Mouse (Mus musculus): ENCODE data around the gene Rai14.
"Not testable (repeated sequence)": the region's sequence is repeated elsewhere in the genome, so short reads cannot be mapped to it uniquely, and the experiment has no call there.

Rai14 gene

DNA sequence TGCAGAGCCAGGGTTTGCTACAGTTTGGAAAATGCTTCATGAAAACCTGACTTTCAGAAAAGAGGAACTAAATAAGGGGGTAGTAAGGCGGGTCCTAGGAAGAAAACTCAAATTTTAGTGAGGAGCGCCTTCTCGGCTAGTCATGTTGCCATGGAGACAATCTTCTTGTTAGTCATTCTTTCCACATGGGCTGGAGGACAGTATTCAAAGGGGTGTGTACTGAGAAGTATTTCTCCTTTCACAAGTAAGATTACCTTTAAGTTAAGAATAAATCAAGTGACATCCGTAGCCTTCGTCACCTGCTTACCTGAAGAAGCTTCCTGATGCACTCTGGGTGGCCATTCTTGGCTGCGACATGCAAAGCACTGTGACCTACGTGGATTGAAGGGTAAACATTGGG lies 115.0 kb downstream of the Rai14 start:
- DNase-seq: no peak

DNA sequence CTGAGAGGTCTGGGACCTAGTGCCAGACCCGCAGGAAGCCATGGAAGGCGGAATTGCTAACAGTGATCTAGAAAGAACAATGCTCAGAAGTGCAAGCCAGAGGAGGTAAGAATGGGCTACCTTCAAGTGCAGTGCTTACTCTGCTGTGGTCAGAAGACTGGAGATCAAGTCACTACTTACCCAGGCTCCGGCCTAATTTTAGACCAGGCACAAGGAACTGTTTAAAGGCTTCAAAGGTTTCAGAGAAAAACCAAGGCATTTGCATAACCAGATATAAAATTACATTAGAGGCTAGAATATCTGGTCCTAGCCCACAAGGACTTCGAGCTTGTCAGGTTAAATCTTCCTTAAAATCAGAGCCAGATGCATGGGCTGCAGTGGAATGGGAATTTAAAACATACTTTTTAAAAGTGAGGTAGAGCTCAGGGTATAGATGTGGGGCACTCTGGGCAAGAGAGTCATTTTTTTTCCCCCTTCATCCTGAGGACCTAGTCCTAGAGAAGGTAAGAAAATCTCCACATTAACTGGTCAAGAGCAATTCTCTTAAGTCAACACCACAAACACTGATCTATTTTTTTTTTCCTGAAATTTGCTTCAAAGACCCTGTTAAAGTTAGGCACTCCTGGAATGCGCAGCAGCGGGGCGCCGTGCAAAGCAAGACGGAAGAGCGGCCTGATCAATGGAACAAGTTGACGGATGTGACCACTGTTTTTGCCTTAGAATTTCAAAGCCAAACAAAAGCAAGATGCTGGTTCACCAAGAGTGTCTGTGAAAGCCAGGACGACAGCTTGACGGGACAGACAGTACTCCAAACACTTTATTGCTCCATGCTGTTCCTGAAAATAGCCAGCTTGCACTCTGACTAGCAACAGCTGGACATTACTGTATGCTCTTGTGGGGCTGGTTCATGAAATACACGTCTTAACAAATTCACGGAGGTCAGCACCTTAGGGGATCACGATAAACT lies 115.9 kb downstream of the Rai14 start:
- DNase-seq: peak; percentile 52 to 63

DNA sequence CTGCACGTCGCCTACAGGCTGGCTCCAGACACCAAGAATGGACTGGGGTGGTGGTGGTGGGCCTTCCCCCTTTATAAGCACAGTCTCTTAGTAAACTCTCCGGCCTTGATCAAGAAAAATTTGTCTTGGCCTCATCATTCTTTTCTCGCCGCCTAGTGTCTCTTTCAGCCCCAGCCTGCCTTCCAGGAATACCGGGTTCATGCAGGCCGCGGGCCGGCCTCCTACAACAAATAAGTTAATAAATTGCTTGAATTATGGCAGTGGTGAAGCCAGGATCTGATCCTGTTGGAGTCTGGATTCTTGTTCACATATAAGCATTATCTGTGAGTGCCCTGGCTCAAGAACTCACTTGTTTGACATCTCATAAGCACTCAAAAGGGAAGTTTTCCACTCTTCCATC lies 117.6 kb downstream of the Rai14 start:
- peak in 1 of 2 experiments; percentile 33 for DNase-seq

DNA sequence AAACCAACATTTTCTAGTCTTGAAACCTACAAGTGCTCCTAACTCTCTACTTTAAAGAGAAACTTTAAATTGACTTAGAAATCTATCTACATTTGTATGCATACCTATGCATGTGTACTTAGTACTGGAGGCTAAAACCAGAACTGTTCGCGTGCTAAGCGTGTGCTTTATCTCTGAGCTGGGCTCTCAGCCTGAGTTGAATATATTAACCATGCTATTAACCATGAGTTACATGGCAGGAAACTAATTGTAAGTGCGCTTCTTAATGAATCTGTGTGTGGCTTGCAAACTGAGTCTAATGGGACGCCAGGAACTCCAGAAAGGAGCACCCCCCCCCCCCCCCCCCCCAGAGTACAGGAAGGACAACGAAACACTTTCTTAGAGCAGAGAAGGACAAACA lies 119.0 kb downstream of the Rai14 start:
- no peak for DNase-seq

DNA sequence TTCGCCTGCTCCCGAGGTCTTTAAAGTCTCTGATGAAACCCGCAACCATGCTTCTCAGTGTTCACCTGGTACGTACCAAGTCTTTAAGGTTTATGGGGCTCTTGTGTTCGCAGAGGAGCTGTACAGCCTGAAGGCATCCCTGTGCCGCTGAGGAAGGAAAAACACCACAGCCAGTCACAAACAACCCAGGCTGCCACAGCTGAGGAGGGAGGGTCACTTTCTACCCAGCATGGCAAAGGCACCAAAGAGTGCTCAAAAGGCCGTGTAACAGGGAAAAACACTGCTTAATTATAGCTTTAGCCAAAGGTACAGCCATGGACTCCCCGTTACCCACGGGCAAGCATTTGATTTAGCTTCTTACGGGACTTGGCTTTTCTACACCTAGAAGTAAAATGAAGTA lies 119.5 kb downstream of the Rai14 start:
- no peak for DNase-seq

DNA sequence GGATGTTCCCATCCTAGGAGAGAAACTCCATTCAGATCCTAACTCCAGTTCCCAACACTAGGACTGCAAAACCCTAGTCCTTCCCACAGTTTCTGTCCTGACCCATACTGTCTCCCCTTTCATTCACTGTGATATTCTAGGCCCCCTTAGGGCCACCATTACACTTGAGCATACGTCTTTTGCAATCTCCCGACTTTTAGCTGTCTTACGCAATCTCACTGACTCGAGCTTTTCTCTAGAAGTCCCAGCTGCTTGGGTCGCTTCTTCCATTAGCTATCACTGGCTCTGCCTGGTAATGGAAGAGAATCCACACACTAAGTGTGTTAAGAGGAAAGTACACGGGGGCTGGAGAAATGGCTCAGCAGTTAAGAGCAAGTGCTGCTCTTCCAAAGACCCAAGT lies 121.3 kb downstream of the Rai14 start:
- no peak for DNase-seq

DNA sequence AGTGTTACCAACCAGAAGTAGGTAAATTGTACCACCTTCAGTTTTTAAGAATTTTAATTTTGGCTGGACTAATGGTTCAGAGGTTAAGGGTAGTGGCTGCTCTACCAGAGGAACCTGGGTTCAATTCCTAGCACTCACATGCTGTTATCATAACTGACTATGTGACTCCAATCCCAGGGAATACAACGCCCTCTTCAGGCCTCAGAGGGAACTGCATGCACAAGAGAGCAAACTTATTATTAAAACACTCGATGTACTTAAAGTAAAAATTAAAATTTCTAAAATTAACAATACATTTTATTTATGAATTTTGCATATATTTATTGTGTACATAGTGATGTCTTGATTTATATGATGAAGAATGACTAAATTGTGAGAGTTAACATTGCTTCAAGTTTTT lies 127.9 kb downstream of the Rai14 start:
- DNase-seq: no peak

DNA sequence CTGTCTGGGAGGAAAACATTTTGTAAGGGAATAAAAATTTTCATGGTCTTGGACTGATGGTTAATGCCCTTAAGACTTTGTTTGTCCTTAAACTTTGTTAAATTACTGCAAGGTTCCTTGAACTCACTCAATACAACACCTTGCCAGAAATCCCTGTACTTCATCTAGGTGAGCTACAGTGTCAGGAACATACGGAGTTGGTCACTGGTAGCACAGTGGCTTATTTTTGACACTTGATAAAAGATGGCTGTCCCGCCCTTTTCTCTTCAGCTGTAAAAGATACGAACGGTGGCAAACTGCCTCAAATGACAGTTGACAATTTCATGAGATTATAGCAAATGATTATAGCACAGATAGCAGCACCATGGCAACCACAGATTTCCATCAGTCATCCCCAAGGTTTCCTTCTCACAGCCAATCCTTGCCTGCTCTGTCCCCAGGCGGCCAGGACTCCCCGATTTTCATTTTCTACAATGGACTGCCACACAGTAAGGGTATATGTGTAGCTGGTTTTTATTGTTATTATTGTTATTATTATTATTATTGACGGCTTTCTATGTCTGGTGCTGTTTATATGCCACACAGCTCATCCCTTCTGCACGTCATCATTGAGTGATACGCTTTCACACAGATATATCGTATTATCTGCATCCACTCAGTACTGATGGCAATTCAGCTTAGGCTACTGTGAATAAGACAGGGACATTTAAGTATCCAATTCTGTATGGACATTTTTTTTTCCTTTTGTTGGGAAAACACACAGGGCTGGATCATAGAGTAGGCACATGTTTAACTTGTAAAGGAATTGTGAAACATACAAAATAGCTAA lies 129.9 kb downstream of the Rai14 start:
- DNase-seq: no peak

DNA sequence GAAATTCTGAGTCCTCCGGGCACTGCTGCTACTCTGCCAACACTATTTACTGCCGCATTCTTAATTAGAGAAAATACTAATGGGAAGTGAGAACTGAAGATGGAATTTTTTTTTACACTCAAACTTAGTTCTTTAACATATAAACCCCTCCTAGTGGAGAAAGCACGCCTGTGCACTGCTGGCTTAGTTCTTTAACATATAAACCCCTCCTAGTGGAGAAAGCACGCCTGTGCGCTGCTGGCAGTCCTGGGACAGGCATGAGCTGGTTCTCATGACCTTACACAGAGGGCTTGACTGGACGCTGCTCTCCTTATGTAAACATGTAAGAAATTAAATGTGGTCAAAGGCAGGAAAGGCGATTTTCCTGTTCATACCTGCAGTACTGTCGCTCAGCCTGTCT lies 131.0 kb downstream of the Rai14 start:
- DNase-seq: peak; percentile 85 to 89

DNA sequence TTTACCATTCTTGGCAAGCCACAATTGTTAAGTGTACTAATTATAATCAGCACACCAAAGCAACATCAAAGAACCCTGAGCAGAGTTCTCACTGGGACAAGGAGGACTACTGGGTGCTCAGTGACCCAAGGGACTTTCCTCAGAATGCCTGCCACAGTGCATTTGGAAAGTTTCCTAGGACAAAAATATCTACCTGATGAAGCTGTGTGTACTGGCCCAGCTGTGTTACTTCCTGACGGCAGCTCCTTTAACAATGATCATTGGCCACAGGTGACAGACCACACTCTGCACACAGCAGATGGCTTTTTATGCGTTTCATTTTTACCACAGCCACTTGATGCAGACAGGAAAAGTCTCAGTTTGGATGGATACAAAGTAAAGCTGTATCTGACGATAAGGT lies 135.3 kb downstream of the Rai14 start:
- DNase-seq: no peak

DNA sequence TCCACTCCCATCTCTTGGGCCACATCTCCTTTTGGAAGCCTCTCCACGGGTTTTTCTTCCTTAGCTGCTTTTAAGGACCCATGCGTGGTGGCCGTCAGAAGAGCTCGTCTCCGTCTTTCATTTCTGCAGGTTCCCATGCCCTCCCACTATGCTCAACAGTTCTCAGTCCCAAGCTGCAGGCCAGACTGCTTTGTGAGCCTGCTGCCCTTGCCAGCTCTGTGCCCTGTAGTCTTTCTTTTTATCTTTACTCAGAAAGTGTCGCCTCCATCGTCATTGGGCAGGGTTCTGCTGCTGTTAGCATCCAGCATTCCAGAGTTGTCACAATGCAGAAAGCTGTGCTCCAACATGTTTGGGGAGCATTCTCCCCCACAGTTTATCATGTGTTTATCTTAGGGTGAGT lies 147.9 kb downstream of the Rai14 start:
- DNase-seq: no peak

DNA sequence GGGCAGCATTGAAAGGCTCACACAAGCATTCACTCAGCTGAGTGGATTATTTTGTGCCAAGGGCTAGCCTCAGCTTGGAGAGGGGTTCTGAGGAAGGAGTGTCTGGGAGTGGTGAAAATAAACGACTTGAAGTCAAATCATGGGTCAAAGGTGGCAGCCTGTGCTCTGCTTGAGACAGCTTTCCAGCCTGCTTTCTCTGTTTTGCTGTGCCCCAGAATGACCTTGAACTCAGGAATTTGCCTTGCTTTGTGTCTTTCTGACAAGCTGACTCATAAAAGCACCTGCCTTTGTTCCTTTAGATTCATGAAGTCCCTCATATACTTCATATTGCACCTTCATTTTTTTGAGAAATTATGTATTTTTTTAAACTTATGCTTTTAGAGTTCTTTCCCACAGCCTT lies 150.2 kb downstream of the Rai14 start:
- DNase-seq: no peak

DNA sequence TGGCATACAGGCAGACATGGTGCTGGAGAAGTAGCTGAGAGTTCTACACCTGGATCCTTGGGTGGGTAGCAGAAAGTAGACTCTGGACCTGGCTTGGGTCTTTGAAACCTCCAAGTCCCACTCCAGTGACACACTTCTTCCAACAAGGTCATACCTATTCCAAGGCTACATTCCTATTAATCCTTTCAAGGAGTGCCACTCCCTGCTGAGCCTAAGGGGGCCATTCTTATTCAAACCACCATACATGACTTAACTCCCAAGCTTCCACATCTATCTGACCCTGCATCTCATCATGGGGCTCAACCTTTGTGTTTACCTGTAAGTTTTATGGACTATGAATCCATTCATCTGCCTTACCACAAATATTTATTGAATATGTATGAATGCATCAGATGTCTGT lies 152.1 kb downstream of the Rai14 start:
- DNase-seq: no peak

DNA sequence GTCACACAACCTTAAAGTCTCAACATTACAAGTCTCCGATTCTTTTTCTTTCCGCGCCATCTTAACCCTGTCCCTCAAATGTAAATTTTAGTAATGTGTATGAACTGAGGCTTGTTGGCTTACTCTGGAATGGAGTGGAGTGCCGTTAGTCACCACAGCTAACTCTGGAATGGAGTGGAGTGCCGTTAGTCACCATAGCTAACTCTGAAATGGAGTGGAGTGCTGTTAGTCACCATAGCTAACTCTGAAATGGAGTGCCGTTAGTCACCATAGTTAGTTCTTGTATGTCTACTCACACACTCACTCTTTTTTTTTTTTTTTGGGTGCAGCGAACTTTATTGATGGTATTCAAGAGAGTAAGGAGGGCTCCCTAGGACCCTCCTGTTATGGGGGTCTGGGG lies 154.4 kb downstream of the Rai14 start:
- no peak for DNase-seq

DNA sequence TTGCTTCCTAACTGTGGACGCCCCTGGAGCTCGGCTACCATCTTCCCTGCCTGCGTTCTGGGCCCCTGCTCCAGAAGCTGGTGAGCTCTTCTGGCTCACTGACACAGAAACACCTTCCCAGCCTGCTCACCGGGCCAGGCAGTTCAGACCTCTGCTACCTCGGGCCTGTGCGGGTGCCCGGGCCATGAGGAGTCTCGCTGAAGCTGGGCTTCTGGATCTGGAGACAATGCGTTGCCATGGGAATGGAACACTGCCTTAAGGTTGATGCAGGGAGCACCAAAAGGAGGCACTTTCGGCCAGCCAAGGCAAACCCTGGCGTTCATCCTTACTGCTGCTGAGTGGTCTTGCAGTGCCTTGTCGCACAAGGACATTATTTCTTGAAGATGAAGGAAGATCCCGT lies 156.0 kb downstream of the Rai14 start, which contains the start of gene Ttc23l:
Gene Ttc23l (minus strand): TSS at position 204 of the 400 bp plus-strand sequence.
- DNase-seq: no peak

DNA sequence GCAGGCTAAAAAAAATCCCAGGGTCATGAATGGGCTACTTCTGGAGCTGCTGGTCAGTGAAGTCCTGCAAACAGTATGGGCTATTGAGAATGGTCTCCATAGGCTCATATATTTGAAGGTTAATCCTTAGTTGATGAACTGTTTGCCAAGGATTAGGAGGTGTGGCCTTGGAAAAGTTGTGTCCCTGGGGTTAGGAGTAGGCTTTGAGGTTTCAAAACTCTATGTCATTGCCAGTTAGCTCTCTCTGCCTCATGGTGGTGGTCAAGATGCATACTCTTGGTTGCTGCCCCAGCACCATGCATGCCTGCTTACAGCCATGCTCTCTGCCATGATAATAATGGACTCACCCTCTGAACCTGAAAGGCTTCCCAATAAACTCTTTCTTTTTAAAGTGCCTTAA lies 160.1 kb downstream of the Rai14 start:
- DNase-seq: no peak

DNA sequence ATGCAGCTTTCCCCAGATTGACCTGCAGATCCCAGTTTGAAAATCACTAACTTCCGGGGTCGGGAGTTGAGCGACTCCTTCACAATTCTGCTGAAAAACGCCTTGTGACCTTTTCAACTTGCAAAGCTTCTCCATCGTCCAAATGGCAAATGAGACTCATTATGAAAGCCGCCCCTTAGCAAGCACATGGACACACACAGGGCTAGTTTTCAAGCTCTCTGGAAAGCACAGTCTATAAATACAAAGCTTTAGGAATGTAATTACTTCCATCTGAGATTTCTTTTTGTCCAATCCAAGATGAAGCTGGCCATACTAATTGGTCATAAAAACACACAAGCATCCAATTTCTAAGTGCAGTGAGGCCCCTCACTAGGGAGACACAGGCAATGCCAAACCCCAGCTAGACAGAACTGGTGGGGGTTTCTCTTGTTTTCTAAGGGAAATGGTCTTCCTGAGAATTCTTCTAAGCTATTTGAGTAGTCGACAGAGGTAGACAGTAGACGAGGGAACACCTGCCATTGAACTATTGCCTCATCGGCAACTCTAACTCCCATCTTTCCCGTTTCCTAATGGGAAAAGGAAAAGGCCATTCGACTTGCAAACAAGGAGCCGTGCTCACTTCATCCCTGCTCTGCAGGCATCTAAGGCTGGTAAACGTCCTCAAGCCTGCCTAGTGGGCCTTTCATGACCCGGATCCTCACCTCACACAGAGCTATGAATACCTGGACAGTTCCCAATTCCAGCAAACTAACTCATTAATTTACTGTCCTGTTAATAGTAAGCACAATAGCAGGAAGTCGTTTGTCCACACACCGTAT lies 173.9 kb downstream of the Rai14 start:
- peak in 1 of 2 experiments; percentile 12 for DNase-seq

DNA sequence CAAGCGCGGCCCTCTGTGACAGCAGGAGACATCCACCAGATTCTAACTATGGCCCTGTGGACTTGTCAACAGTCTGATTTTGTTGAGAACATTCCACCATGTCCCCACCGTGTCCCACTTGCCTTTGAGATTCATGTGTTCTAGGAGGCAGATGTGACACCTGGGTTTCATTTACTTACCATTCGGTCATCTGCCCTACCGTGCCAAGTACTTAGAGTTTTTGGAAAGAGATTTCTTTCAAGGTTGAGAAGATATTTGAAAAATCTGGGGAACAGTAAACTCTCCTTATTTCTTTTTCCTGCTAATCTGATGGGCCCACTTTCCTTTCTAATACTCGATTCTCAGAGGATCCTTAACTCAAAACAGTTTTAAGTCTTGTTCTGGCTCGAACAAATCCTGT lies 178.5 kb downstream of the Rai14 start:
- DNase-seq: no peak

DNA sequence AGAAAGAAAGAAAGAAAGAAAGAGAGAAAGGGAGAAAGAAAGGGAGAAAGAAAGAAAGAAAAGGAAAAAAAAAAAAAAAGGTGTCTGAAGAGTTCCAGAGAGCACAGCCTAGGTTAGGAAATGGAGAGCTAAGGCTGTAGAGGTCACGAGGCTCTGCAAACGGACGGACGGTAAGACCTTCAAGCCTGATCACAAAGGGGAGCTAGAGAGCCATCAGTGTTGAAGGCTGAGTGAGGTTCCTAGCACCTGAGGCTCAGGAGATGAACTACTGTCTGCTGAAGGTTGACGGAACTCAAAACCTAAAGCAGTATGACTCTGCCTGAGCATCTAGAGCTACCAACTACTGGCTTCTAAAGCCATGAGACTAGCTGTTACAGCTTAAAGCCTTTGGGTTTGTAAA lies 179.8 kb downstream of the Rai14 start:
- no peak for DNase-seq

DNA sequence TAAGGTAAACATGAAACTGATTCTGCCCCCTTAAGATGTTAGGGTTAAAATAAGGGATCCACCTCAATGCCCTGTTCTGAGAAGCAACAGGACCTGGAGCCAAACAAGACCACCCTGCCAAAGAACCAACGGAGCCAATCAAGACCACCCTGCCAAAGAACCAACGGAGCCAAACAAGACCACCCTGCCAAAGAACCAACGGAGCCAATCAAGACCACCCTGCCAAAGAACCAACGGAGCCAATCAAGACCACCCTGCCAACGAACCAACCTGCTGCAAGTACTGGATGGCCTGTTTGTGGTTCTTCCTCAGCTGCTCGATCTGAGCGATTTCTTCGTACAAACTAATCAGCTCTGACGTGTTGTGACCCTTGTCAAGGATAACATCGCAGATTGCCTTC lies 181.1 kb downstream of the Rai14 start:
- not testable (repeated sequence) for DNase-seq

DNA sequence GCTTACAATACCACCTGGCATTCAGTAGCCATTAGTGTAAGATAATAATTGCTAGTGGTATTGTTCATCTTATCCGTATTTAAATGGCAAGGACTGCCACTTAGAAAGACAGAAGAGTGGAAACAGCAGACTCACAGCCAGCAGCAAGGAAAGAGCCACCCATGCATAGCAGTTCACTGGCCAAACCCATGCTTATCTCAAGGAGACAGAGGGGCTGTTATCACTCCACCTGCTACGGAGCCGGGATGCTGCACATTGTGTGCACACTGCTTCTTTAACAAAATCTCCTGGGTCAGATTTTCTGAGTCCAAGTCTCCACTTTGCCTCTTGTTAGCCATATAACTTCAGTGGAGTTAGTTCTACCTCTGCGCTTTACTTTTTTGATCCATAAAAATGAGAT lies 183.1 kb downstream of the Rai14 start:
- no peak for DNase-seq

DNA sequence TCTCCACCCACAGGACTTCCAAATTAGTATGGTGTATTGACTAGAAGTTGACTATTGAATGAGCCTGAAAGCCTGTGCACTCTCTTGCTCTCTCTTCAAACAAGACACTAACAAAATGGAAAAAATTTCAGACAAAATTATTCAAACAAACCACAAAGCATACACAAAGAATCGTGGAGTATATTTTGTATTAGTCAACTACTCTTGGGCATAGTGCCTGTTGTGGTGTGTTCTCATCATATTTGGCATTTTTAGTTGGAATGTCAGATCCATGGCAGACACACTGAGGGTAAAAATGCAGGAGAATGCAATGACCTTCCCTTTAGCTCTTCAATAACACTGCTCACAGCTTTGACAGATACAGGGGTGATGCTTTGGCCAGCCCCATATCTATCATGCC lies 188.5 kb downstream of the Rai14 start:
- no peak for DNase-seq

Data from kidney, postnatal 4 days (tissue).